Mouse (Mus musculus) heart, embryonic 15.5 days (tissue): Measurements from ENCODE around the gene Styk1. TPM values are rescaled to one million over a fixed set of nuclear protein-coding genes. Genes with fewer than 3 reads are reported as not detected.
A peak's percentile ranks its signal among the peaks of the same experiment; 100 is the strongest.
"Not testable (repeated sequence)": the region's sequence is repeated elsewhere in the genome, so short reads cannot be mapped to it uniquely, and the experiment has no call there.

Experiments
- ATAC-seq: fragments of 200-750 bp; cut with Nextera tagmentation; replicated peaks from 2 replicates; pipeline ENCODE4 v1.8.0; 2017; ENCODE audit warnings: low read depth, moderate TSS enrichment; ENCODE audit not compliant: insufficient number of reproducible peaks, insufficient read depth, low FRiP score
- H3K27ac ChIP-seq: fragments of 300-500 bp; sonication (generic); 2 replicates; pipeline ENCODE4 v1.5.1; 2015; ENCODE audit warnings: mild to moderate bottlenecking, inconsistent platforms
- H3K27me3 ChIP-seq: fragments of 300-500 bp; sonication (generic); 2 replicates; pipeline ENCODE4 v1.6.1; 2015; ENCODE audit warnings: inconsistent platforms
- H3K36me3 ChIP-seq: fragments of 300-500 bp; sonication (generic); 2 replicates; pipeline ENCODE4 v1.6.1; 2015; ENCODE audit warnings: mild to moderate bottlenecking, inconsistent platforms
- H3K4me1 ChIP-seq: fragments of 300-500 bp; sonication (generic); replicated peaks from 2 replicates; pipeline ENCODE4 v1.6.1; 2015; ENCODE audit warnings: inconsistent platforms
- H3K4me2 ChIP-seq: fragments of 300-500 bp; sonication (generic); 2 replicates; pipeline ENCODE4 v1.6.1; 2015; ENCODE audit warnings: inconsistent platforms, mild to moderate bottlenecking, moderate library complexity
- H3K4me3 ChIP-seq: fragments of 300-500 bp; sonication (generic); 2 replicates; pipeline ENCODE4 v1.5.1; 2015; ENCODE audit warnings: mild to moderate bottlenecking, inconsistent platforms
- H3K9ac ChIP-seq: fragments of 300-500 bp; sonication (generic); 2 replicates; pipeline ENCODE4 v1.6.1; 2015; ENCODE audit warnings: mild to moderate bottlenecking, inconsistent platforms
- H3K9me3 ChIP-seq: fragments of 300-500 bp; sonication (generic); replicated peaks from 2 replicates; pipeline ENCODE4 v1.6.1; 2016; ENCODE audit warnings: inconsistent platforms
- WGBS: fragments of 180-500 bp; shearing (Covaris S2); methylation state at CpG from one replicate; pipeline ENCODE4 v1.1.7; 2015; ENCODE audit warnings: mixed read lengths; 5-methylcytosine and 5-hydroxymethylcytosine counted together
- polyA plus RNA-seq: library from polyadenylated mRNA; unstranded; fragments of >200 nt; fragmentation: Nextera tagmentation; extraction: Ambion mirVana; gene quantifications from 2 replicates; pipeline ENCODE4 v1.2.1, GENCODE M21; 2015

Gene Styk1
- polyA plus RNA-seq, 1 experiment from 2014 or later: 0.21 TPM

DNA sequence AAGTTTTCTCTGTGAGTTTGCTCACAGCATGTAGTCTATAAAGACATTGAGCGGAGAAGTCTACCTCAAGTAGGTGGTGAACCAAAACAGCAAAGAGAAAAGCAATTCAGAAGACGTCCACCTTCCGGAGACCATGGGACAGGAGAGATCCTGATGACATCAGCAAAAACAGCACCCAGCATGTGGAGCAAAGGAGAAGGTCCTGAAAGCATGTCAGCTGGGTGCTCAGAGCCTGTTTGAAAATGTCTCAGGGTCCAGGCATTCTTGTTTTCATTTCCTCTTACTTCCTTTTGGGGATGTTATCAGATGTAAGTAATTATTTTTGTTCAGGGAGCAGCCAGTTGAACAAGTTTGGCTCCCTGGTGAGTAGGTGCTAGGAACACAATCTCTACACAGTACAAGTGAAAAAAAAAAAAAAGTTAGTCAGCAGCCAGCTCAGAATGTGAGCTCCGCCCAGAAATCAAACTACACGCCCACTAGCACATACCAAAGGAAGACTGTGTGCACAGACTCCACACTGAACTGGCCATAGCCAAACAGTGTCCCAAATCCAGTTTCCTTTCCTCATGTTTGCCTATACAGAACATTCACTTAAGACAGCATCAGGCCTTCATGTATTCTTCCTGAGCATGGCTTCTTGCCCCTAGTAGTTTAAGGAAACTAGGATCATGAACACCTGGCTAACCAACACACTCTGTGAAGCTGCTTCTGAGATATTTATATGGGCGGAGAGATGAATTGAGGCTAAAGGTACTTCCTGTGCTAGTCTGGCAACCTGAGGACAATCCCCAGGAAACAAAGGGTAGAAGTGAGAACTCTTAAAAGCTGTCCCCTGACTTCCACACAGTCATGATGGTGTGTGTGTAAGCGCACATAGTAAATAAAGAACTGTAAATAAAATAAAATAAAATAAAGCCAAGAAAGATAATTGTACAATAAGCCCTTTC, 37.0 kb downstream of the Styk1 start:
- no peaks in the 10 kb centered on the region for H3K9me3 ChIP-seq
- ATAC-seq: no peak
- H3K36me3 ChIP-seq: no peaks in the 10 kb centered on the region
- H3K4me1 ChIP-seq: no peaks in the 10 kb centered on the region
- no peak overlapping the region for H3K9ac ChIP-seq
- no peak overlapping the region for H3K4me2 ChIP-seq
- H3K27ac ChIP-seq: no peak overlapping the region
- no peak overlapping the region for H3K4me3 ChIP-seq
- H3K27me3 ChIP-seq: no peaks in the 10 kb centered on the region
- 73% methylated on average over 7 of the region's 7 CpGs for WGBS

DNA sequence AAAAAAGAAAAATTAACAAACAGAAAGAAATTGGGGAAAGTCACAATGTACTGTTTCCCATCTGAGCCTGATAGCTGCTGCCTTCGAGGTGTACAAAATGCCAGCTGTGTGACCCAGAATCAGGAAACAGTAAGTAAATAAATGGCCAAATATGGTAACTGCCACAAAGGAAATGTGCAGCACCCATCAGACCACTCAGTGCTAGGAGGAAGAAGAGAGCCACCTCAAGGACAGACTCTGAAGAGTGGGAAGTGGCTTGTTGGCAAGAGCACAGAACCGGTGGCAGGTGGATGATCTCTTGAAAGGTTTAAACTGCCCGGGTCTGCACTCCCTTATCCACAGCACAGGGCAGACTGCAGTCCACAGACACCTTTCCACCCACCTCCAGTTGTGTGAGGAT, 45.4 kb downstream of the Styk1 start:
- ATAC-seq: no peak
- Histone ChIP-seq H3K4me2 (no peak overlapping the region), H3K4me1 (no peaks in the 10 kb centered on the region), H3K9me3 (no peaks in the 10 kb centered on the region), H3K36me3 (no peaks in the 10 kb centered on the region), H3K27me3 (no peaks in the 10 kb centered on the region), H3K9ac (no peak overlapping the region), H3K27ac (no peak overlapping the region), H3K4me3 (no peak overlapping the region)
- 59% methylated on average over 3 of the region's 3 CpGs for WGBS

GRCm38 (mm10) chr6:131304776-131305175, 48.6 kb downstream of the Styk1 start:
- no peaks in the 10 kb centered on the region for H3K9me3 ChIP-seq
- H3K4me3 ChIP-seq: no peak overlapping the region
- no peaks in the 10 kb centered on the region for H3K4me1 ChIP-seq
- no peak overlapping the region for H3K4me2 ChIP-seq
- 58% methylated on average over 3 of the region's 3 CpGs for WGBS
- no peak overlapping the region for H3K27ac ChIP-seq
- ATAC-seq: no peak
- no peaks in the 10 kb centered on the region for H3K27me3 ChIP-seq
- no peak overlapping the region for H3K9ac ChIP-seq
- H3K36me3 ChIP-seq: no peaks in the 10 kb centered on the region

DNA sequence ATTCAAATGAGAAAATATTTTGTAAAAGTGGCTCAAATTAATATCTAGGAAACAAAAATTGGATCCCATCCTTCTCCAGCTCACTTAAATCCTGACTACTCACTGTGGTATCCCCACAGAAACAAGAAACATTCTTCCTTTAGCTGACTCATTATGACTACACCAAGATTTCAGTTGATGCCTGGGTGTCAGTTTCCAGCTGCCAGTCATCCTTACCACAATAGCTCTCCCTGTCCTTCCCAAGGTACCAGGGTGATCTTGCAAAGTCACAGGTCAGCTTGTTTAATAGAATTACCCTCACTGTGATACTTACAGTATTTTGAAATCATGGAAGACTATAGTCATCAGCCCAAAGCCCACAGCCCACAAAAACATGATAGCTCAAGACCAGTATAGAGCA, 54.9 kb downstream of the Styk1 start:
- Histone ChIP-seq H3K4me3 (no peak overlapping the region), H3K9me3 (no peaks in the 10 kb centered on the region), H3K4me1 (no peaks in the 10 kb centered on the region), H3K9ac (no peak overlapping the region), H3K36me3 (no peaks in the 10 kb centered on the region), H3K27ac (no peak overlapping the region), H3K4me2 (no peak overlapping the region), H3K27me3 (no peaks in the 10 kb centered on the region)
- no peak for ATAC-seq

- WGBS: 77% methylated on average over 5 of the region's 5 CpGs
- ATAC-seq: no peak
Measured at GRCm38 (mm10) chr6:131294435-131295112, 58.8 kb downstream of the Styk1 start.

DNA sequence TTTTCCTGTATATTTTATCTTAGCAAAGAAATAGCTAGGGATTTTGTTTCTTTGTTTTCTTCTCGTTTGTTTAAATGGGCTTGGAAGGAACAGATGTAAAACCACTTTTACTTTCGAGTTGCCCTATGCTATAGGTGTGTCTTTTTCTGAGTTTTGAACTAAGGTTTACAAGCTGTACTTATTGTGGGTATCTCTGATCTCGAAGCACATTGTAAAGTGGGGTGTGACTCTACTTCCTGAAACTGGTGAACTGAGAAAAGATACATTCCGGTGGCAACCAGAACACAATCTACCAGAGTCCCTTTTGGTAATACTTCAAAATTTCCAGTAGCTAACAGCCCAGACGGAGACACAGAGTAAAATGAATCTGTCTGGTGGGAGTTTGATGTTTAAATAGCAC, 59.5 kb downstream of the Styk1 start:
- no peak overlapping the region for H3K4me3 ChIP-seq
- WGBS: 78% methylated on average over 5 of the region's 5 CpGs
- no peaks in the 10 kb centered on the region for H3K27me3 ChIP-seq
- H3K9me3 ChIP-seq: no peaks in the 10 kb centered on the region
- H3K4me1 ChIP-seq: peaks cover 6% of the 10 kb centered on the region
- no peak overlapping the region for H3K27ac ChIP-seq
- no peak overlapping the region; the same call in 1 of the 2 replicates for H3K4me2 ChIP-seq
- H3K36me3 ChIP-seq: no peaks in the 10 kb centered on the region
- no peak overlapping the region for H3K9ac ChIP-seq
- ATAC-seq: no peak

More at GRCm38 (mm10) chr6:131294435-131295112, 58.8 kb downstream of the Styk1 start:
- Histone ChIP-seq H3K9ac (no peak overlapping the region), H3K4me3 (no peak overlapping the region), H3K27ac (no peak overlapping the region), H3K36me3 (no peaks in the 10 kb centered on the region), H3K4me1 (peaks cover 6% of the 10 kb centered on the region), H3K27me3 (no peaks in the 10 kb centered on the region), H3K4me2 (no peak overlapping the region), H3K9me3 (no peaks in the 10 kb centered on the region)

GRCm38 (mm10) chr6:131292991-131293788, 60.2 kb downstream of the Styk1 start, which contains the start of gene Magohb:
Magohb (minus strand) TSS chr6:131293244.
- ATAC-seq: no peak; the same call in 1 of the 2 replicates
- Histone ChIP-seq H3K9me3 (no peaks in the 10 kb centered on the region), H3K4me2 (peak within 1 kb of the TSS; percentile 75), H3K9ac (peak within 1 kb of the TSS; percentile 70), H3K36me3 (peaks cover 1% of the 10 kb centered on the region; the same call in 1 of the 2 replicates), H3K27ac (peak within 1 kb of the TSS; percentile 69), H3K27me3 (no peaks in the 10 kb centered on the region), H3K4me3 (peak within 1 kb of the TSS; percentile 90), H3K4me1 (peaks cover 6% of the 10 kb centered on the region)
- 2% methylated on average over 51 of the region's 51 CpGs for WGBS

GRCm38 (mm10) chr6:131292276-131292990, 61.0 kb downstream of the Styk1 start:
- H3K9me3 ChIP-seq: no peaks in the 10 kb centered on the region
- no peak; the same call in 1 of the 2 replicates for ATAC-seq

DNA sequence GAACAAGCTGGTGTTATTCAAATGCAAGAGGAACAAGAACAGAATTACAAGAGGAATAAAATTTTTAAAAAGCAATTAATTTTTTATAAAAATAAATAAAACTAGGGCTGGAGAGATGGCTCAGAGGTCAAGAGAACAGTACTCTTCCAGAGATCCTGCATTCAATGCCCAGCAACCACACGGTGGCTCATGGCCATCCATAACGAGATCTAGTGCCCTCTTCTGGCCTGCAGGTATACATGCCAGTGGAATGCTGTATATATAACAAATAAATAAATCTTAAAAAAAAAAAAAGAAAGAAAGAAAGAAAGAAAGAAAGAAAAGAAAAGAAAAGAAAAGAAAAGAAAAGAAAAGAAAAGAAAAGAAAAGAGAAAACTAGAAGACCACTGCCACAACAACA, 63.0 kb downstream of the Styk1 start:
- Histone ChIP-seq H3K36me3 (peaks cover 19% of the 10 kb centered on the region), H3K9me3 (no peaks in the 10 kb centered on the region), H3K27ac (no peak overlapping the region), H3K4me3 (no peak overlapping the region), H3K27me3 (no peaks in the 10 kb centered on the region), H3K9ac (no peak overlapping the region), H3K4me2 (no peak overlapping the region), H3K4me1 (peaks cover 6% of the 10 kb centered on the region)
- WGBS: 12% methylated on average over 2 of the region's 2 CpGs
- ATAC-seq: no peak

More at GRCm38 (mm10) chr6:131292276-131292990, 61.0 kb downstream of the Styk1 start:
- no peaks in the 10 kb centered on the region for H3K27me3 ChIP-seq
- peak overlapping the region; percentile 69 for H3K27ac ChIP-seq
- H3K9ac ChIP-seq: peak overlapping the region; percentile 70
- H3K4me1 ChIP-seq: peaks cover 6% of the 10 kb centered on the region
- H3K4me2 ChIP-seq: peak overlapping the region; percentile 75
- 13% methylated on average over 10 of the region's 10 CpGs for WGBS
- H3K4me3 ChIP-seq: peak overlapping the region; percentile 90
- peaks cover 8% of the 10 kb centered on the region for H3K36me3 ChIP-seq

DNA sequence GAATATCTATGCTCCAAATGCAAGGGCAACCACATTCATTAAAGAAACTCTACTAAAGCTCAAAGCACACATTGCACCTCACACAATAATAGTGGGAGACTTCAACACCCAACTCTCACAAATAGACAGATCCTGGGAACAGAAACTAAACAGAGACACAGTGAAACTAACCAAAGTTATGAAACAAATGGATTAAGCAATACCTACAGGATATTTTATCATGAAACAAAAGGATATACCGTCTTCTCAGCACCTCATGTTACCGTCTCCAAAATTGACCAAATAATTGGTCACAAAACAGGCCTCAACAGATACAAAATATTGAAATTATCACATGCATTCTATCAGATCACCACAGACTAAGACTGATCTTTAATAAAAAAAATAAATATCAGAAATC, 75.2 kb downstream of the Styk1 start:
- not testable (repeated sequence) for H3K4me2 ChIP-seq
- peaks cover 11% of the 10 kb centered on the region for H3K36me3 ChIP-seq

More for the DNA sequence above, 75.2 kb downstream of the Styk1 start:
- not testable (repeated sequence) for H3K4me1 ChIP-seq, H3K9ac ChIP-seq, H3K27ac ChIP-seq, H3K9me3 ChIP-seq, ATAC-seq, H3K4me3 ChIP-seq, H3K27me3 ChIP-seq
- whole genome bisulfite sequencing: 92% methylated on average over 2 of the region's 2 CpGs
